Mouse (Mus musculus) liver, adult 2 months (tissue): ENCODE data around the gene Pemt. TPM values are rescaled to one million over a fixed set of nuclear protein-coding genes. Genes with fewer than 3 reads are reported as not detected.

Source experiments
- DNase-seq: peaks from one replicate; pipeline ENCODE4 v3.0.0-alpha.2; 2011; ENCODE audit warnings: low read depth, low spot score; ENCODE audit errors: extremely low read depth
- H3K27ac ChIP-seq: fragments of 200-500 bp; replicated peaks from 2 replicates; pipeline ENCODE4 v1.5.1; 2012; ENCODE audit warnings: low read depth, mild to moderate bottlenecking, control low read depth, inconsistent platforms, low read length; ENCODE audit not compliant: insufficient read depth
- H3K27me3 ChIP-seq: fragments of 200-500 bp; 2 replicates; pipeline ENCODE4 v1.6.1; 2012; ENCODE audit warnings: mild to moderate bottlenecking, moderate library complexity, low read length, inconsistent platforms; ENCODE audit not compliant: control insufficient read depth, insufficient read depth
- H3K36me3 ChIP-seq: fragments of 200-500 bp; 2 replicates; pipeline ENCODE4 v1.6.1; 2012; ENCODE audit warnings: low read length, inconsistent platforms; ENCODE audit not compliant: control insufficient read depth, insufficient read depth
- H3K4me1 ChIP-seq: fragments of 200-500 bp; 2 replicates; pipeline ENCODE4 v1.6.1; 2011; ENCODE audit warnings: low read length; ENCODE audit not compliant: control insufficient read depth, insufficient read depth
- H3K4me3 ChIP-seq: fragments of 200-500 bp; 2 replicates; pipeline ENCODE4 v1.5.1; 2011; ENCODE audit warnings: low read depth, mild to moderate bottlenecking, control low read depth, low read length, moderate library complexity; ENCODE audit not compliant: insufficient read depth
- H3K79me2 ChIP-seq: fragments of 200-500 bp; 2 replicates; pipeline ENCODE4 v1.6.1; 2012; ENCODE audit warnings: inconsistent platforms, mild to moderate bottlenecking, low read length, moderate library complexity; ENCODE audit not compliant: control insufficient read depth, insufficient read depth
- H3K9ac ChIP-seq: fragments of 200-500 bp; 2 replicates; pipeline ENCODE4 v1.6.1; 2012; ENCODE audit warnings: low read depth, mild to moderate bottlenecking, control low read depth, inconsistent platforms, low read length
- CTCF ChIP-seq: fragments of 200-500 bp; IDR thresholded peaks from 2 replicates; pipeline ENCODE4 v1.5.1; 2011; ENCODE audit warnings: low read depth, low read length, control low read depth
- POLR2A ChIP-seq: fragments of 200-500 bp; IDR thresholded peaks from 2 replicates; pipeline ENCODE4 v1.6.1; 2011; ENCODE audit warnings: low read length, control low read depth; ENCODE audit not compliant: insufficient read depth; ENCODE audit errors: extremely low read depth
- WGBS: fragments of 180-500 bp; shearing (Covaris S2); methylation state at CpG from one replicate; pipeline ENCODE4 v1.1.7; 2018; 5-methylcytosine and 5-hydroxymethylcytosine counted together
- polyA plus RNA-seq: library from polyadenylated mRNA; depleted of rRNA; stranded (reverse); fragments of >200 nt; gene quantifications from 2 replicates; pipeline ENCODE4 v1.2.3, GENCODE M21; 2012; rRNA removed
- total RNA-seq: library from RNA; depleted of rRNA; stranded (reverse); fragments of >200 nt; gene quantifications from 2 replicates; pipeline ENCODE4 v1.2.3, GENCODE M21; 2014; rRNA removed

The Pemt gene
- total and polyA plus RNA-seq, 2 experiments = 432 to 1,369 TPM

DNA sequence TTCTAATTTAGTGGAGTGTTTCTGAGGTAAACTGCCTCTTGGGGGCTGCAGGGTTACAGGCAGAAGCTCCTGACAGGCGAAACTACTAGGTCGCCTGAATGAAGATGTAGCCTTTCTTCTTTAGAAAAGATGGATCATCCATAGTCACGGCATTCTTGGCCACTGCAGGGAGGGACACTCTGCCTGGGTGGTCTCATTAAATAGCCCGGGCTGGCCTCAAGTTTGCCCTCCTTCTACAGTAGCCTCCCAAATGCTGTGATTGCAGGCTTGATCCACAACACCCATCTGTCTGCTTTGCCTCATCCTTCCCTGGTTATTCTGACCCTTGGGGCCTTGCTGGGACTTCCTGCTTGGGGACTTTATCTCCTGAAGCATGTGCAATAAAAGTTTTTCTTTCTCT is 116.3 kb downstream of the Pemt start:
- Histone ChIP-seq H3K27me3 (no peaks in the 10 kb centered on the region), H3K27ac (no peak overlapping the region), H3K4me1 (no peaks in the 10 kb centered on the region), H3K79me2 (no peaks in the 10 kb centered on the region), H3K9ac (no peak overlapping the region), H3K36me3 (no peaks in the 10 kb centered on the region), H3K4me3 (no peak overlapping the region)
- 75% methylated on average over 4 of the region's 4 CpGs for WGBS
- TF ChIP-seq CTCF (no peak), POLR2A (no peak)
- no peak for DNase-seq

DNA sequence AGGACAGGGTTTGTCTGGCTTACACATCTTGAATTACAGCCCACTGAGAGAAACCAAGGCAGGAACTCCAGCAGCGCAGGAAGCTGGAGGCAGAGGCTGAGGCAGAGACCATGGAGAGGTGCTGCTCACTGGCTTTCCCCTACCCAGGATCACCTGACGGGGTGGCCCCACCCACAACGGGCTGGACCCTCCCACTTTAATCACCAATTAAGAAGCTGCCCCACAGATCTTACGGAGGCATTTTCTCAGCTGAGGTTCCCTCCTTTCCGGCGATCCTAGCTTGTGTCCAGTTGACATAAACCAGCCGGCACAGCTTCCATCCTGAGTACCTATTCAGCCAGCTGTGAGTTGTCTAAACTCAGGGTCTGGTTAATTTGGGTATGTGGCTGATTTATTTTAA is 125.0 kb downstream of the Pemt start:
- no peak overlapping the region for H3K27ac ChIP-seq
- no peak for DNase-seq
- H3K79me2 ChIP-seq = no peaks in the 10 kb centered on the region
- H3K36me3 ChIP-seq = no peaks in the 10 kb centered on the region
- H3K4me1 ChIP-seq = 0 out of 2 replicates have a peak, but pooled peaks cover 3% of the 10 kb centered on the region
- WGBS = 49% methylated on average over 7 of the region's 7 CpGs
- no peak overlapping the region for H3K4me3 ChIP-seq
- TF ChIP-seq CTCF (no peak), POLR2A (no peak)
- no peaks in the 10 kb centered on the region for H3K27me3 ChIP-seq
- H3K9ac ChIP-seq = no peak overlapping the region

Other genes with a start within 250 kb of the Pemt start
- 24.6 and 33.1 TPM in 2 replicates for gene Flcn, start 236.5 kb downstream of the Pemt start, total RNA-seq
- gene Flcn, start 236.5 kb downstream of the Pemt start, polyA plus RNA-seq = 17.9 and 31.4 TPM in 2 replicates
- gene Nt5m, start 207.0 kb downstream of the Pemt start, total RNA-seq = 6.9 and 9.3 TPM in 2 replicates
- gene Nt5m, start 207.0 kb downstream of the Pemt start, polyA plus RNA-seq = 19.3 and 21.6 TPM in 2 replicates
- gene Cops3, start 206.7 kb downstream of the Pemt start, total RNA-seq = 63.4 and 65.4 TPM in 2 replicates
- gene Cops3, start 206.7 kb downstream of the Pemt start, polyA plus RNA-seq = 11.8 and 12.3 TPM in 2 replicates
- 4.2 and 4.4 TPM in 2 replicates for gene Med9, start 98.3 kb downstream of the Pemt start, total RNA-seq
- 7.3 and 7.8 TPM in 2 replicates for gene Med9, start 98.3 kb downstream of the Pemt start, polyA plus RNA-seq
- 0.13 and 0.18 TPM in 2 replicates for gene Rasd1, start 81.5 kb downstream of the Pemt start, total RNA-seq
- gene Rasd1, start 81.5 kb downstream of the Pemt start, polyA plus RNA-seq = 0.15 TPM in 2 replicates
- 2.7 and 3.4 TPM in 2 replicates for gene Rai1, start 58.5 kb upstream of the Pemt start, total RNA-seq
- gene Rai1, start 58.5 kb upstream of the Pemt start, polyA plus RNA-seq = 9.0 and 12.9 TPM in 2 replicates
- 151 and 152 TPM in 2 replicates for gene Srebf1, start 176.1 kb upstream of the Pemt start, total RNA-seq
- 477 and 580 TPM in 2 replicates for gene Srebf1, start 176.1 kb upstream of the Pemt start, polyA plus RNA-seq